Mouse (Mus musculus): Measurements from ENCODE around the gene Tmem30b.
A peak's percentile ranks its signal among the peaks of the same experiment; 100 is the strongest.
"Not testable (repeated sequence)": the region's sequence is repeated elsewhere in the genome, so short reads cannot be mapped to it uniquely, and the experiment has no call there.

The Tmem30b gene

DNA sequence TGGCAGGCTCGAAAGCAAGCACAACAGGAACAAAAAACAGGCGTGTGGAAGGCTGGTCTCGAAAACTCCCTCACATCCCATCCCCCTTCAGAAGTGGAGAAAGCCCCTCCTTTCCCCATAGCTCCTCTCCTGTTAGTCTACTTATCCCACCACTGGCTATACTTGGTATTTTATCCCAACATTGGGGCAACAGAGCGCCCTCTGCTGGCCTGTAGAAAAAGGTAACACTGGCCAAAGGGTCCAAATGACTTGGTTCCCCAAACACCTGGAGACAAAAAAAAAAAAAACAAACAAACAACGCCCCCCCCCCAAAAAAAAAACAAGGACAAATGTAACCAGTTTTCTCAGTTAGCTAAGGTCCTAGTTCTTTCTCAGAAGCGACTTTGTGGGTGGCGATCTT lies 13.9 kb upstream of the Tmem30b start:
- DNase-seq (ENCODE audit: extremely low read depth, insufficient read length, low spot score), result no peak

DNA sequence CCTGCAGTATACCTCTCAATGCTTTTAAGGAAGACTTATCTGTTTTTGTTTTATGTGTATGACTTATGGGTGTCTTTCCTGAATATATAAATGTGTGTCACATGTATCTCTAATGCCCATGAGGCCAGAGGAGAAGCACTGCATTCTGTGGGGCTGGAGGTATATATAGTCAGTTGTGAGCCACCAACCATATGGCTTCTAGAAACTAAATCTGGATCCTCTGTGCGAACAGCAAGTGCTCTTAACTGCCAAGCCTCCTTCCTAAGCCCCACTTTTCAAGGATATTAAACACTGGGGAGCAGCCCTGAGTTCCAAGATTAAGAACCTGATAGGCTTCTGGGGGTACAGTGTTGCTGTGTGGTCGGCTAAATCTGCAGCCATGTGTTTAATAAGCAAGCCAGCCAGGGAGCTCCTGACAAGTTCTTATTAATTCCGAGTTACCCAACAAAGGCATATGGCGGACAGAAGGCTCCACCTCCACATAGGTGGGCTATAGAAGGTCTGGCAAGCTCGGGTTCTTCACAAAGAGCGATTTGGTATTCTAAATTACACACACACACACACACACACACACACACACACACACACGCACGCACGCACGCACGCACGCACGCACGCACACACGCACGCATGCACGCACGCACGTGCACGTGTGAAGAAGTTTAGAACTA lies 12.5 kb upstream of the Tmem30b start:
- no peak for DNase-seq (ENCODE audit: extremely low read depth, insufficient read length, low spot score)

DNA sequence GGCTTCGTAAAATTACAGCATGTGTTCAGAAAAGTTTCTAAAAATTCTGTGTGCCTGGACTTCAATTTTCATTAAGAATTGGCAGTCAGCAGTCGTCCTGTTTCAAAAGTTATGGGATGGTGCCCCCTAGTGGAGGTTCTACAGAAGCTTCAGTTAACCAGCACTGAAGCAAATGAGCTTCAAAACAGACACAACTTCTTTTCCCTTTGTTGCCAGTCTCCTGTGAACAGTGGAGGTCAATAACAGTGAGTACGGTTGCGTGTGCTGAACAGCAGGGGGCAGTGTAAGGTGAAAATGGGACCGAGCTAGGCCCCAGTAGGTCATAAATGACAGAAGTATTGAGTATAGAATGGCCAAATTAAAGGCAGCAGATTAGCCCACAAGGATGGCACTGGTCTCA lies 8.0 kb upstream of the Tmem30b start:
- peak; percentile 25 for DNase-seq (ENCODE audit: extremely low read depth, insufficient read length, low spot score)

DNA sequence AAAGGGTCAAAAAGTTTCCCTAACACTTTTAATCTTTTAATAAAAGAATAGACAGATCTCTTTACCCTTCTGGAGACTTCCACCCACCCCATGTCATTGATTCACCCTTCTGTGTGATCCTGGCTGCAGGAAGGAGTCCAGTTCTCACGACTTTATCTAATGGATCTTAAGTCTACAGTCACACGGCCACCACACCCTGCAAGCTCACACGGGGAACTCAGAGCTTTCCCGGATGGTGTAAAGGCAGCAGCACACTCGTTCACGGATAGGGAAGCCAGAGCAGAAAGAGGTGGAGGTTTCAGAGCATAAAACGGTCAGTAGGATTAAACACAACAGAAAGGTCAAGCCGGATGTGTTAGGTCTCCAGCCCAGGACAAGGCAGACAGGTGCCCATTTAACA lies 2.1 kb upstream of the Tmem30b start:
- DNase-seq (ENCODE audit: extremely low read depth, insufficient read length, low spot score), result no peak

DNA sequence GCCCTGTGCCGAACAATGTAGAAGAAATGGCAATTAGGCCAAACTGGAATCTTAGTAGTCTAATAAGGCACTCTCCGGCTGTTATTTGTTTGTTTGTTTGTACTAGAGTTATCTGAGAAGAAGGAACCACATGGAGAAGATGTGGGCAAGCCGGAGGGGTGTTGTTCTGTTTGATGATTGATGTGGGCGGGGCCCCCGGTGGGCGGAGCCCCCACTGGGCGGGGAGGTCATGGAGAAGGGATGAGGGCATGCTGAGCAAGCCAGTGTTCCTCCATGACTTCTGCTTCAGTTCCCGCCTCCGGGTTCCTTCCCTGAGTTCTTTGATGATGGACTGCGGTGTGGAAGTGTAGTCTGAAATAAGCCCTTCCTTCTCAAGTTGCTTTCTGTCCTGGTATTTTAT lies 1.5 kb upstream of the Tmem30b start:
- peak; percentile 31 for DNase-seq (ENCODE audit: extremely low read depth, insufficient read length, low spot score)

- no peak for DNase-seq (ENCODE audit: extremely low read depth, insufficient read length, low spot score)
These were observed 513 bp downstream of the Tmem30b start for GRCm38 (mm10) chr12:73545672-73546085.

DNA sequence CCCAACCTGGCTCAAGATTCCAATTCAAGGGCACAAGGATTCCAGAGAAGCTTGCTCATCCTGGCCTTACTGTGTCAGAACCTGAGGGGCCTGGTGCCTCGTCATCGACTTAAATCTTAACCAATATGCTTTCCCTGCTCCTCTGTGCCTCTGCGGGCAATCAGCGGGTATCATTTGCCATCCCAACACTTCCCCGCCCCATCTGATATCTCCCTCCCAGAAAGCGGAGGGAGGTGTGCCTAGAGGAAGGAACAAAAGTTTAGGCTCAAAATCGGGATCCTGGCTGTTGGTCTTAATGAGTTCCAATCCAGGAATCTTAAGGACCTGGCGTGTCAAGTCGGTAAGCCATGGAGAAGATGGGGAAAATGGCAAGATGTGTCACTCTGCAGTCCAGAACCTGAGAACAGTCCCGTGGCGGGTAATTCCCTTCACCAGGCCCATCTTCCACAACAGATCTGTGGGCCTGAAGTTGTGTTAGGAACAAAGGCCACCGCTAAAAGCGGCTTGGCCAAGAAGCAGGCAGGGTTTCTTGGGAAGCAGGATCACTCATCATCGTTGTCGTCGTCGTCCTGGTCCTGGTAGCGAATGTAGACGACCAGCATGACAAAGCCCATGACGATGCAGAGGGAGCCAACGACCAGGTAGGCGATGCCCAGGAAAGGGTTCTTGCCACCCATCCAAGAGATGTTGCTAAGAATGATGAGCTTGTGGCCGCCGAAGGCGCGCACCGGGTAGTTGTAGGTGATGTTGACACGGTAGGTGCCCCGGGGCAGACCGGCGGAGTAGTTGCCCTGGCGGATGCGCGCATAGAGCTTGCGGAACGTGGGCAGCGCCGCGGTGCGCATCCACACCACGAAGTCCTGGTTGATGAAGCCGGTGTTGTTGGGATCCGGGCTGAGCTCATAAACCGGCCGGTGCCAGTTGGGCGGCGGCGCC lies 1.2 kb downstream of the Tmem30b start:
- DNase-seq (ENCODE audit: extremely low read depth, insufficient read length, low spot score), result no peak

GRCm38 (mm10) chr12:73543191-73543590 lies 3.0 kb downstream of the Tmem30b start:
- DNase-seq (ENCODE audit: extremely low read depth, insufficient read length, low spot score), result no peak

DNA sequence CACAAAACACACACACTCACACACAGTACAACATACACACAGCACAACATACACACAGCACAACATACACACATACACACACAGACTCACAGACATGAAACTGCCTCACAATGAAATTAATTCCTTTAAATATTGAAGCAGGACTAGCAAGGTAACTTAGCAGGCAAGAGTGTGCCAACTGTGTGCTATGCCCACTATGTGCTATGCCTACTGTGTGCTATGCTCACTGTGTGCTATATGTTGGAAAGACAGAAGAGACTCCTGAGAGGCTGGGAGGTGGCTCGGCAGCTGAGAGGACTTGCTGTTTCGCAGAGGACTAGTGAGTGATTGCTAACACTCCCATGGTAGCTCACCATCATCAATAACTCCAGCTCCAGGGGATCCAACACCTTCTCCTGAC lies 5.8 kb downstream of the Tmem30b start:
- DNase-seq (ENCODE audit: extremely low read depth, insufficient read length, low spot score), result no peak

- peak; percentile 37 for DNase-seq (ENCODE audit: extremely low read depth, insufficient read length, low spot score)
These were observed 7.0 kb downstream of the Tmem30b start for GRCm38 (mm10) chr12:73539151-73539550.

GRCm38 (mm10) chr12:73538139-73538508 lies 8.1 kb downstream of the Tmem30b start:
- DNase-seq (ENCODE audit: extremely low read depth, insufficient read length, low spot score), result not testable (repeated sequence)

DNA sequence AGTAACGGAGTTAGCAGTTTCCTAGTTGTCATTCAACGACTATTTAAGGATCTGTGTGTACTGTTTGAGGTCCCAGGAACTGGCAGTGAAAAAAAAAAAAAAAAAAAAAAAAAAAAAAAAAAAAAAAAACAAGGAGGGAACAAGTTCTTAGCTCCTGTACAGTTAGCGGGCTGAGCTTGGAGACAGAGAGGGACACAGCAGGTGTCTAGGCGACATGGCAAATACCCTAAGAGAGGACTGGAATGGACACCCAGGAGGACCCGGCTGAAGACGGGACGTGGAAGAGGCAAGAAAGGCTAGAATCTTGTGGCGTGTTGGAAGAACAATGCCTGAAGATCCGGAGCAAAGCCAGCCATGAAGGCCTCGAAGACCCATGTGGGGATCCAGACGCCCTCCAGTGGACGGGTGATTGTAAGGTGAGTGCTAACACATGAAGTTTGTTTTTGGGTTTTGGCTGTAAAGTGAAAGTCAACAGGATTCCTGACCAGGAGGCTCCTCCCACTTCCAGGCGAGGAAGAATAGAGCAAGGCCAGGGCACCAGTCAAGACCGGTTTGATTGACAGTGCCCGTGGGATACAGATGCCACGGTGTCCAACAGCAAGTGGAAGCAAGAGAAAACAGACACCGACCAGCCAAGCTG lies 8.6 kb downstream of the Tmem30b start:
- DNase-seq (ENCODE audit: extremely low read depth, insufficient read length, low spot score), result no peak

DNA sequence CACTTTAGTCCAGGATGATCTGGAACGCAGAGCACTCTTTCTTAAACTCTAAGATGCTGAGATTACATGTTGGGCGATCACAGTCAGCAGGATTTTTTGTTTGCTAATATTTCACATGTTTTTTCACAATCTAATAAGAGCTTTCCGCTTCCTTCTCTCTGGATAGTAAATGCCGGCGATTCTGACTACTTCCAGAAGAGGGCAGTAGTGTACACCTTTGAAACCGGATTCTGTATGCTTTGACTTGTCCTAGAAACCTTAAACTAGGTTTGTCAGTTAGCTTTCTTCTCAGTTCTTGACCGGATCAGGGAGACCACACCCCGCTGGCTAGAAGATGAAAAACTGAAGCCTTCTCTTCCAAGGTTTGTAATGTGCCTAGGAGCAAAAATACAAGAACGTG lies 11.6 kb downstream of the Tmem30b start:
- peak; percentile 48 for DNase-seq (ENCODE audit: extremely low read depth, insufficient read length, low spot score)

- DNase-seq (ENCODE audit: extremely low read depth, insufficient read length, low spot score), result peak; percentile 35
These were observed 14.2 kb downstream of the Tmem30b start for GRCm38 (mm10) chr12:73531889-73532479.

GRCm38 (mm10) chr12:73529590-73529989 lies 16.6 kb downstream of the Tmem30b start:
- DNase-seq (ENCODE audit: extremely low read depth, insufficient read length, low spot score), result no peak

- no peak for DNase-seq (ENCODE audit: extremely low read depth, insufficient read length, low spot score)
These were observed 17.1 kb downstream of the Tmem30b start for GRCm38 (mm10) chr12:73529131-73529530.

DNA sequence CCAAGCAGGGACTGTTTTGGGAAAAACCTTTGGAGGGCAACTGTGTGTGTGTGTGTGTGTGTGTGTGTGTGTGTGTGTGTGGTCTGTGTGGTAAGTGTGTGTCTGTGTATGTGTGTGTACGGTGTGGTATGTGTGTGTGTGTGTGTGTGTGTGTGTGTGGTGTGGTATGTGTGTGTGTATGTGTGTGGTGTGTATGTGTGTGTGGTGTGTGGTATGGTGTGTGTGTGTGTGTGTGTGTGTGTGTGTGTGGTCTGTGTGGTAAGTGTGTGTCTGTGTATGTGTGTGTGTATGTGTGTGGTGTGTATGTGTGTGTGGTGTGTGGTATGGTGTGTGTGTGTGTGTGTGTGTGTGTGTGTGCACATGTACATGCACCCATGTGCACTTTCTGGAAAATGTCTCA lies 18.1 kb downstream of the Tmem30b start:
- DNase-seq (ENCODE audit: extremely low read depth, insufficient read length, low spot score), result not testable (repeated sequence)

DNA sequence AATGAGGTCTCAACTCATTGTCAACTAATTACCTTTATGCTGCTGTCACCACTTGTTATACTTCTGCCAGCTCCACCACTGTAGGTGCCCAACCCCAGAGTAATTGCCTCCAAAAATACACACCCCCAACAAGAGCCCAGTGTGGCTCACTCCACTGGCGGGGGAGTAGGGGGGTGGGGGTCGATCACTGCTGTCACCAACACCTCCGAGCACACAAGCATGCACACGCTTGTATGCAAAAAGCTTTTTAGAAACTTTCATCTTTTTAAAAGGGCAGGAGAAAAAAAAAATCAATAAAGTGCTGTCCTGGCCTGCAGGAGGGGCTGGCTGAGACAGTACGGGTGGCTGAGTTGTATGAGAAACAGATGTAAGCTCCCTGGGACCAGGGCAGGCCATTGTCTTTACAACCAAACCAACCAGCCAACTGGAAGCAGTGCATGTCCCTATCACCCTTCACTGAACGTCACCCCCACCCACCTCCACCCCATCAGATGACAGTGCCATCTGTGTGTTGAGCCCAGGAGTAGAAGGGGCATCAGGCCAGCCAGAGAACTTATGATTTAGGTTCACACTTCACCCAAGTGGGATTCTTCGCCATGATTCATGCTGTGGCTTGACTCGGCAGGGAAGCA lies 20.8 kb downstream of the Tmem30b start:
- DNase-seq (ENCODE audit: extremely low read depth, insufficient read length, low spot score), result no peak

- no peak for DNase-seq (ENCODE audit: extremely low read depth, insufficient read length, low spot score)
These were observed 23.1 kb downstream of the Tmem30b start for GRCm38 (mm10) chr12:73523066-73523465.

DNA sequence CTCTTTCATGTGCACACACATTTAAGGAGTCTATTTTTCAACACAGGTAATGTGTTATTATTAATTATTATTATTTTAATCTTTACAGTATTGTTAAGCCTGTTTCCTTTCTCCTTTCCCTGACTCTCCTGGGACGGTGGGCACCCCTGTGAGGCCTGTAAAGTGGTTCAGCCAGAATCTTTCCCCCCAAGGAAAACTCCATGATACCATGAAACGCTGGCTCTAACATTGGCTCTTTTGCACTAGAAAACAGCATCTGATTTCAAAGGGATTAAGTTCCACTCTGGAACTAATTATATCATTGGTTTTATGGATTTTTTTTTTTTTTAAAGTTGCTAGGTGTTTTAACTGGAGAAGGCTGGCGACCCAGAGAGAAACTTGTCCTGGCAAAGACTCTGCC lies 24.2 kb downstream of the Tmem30b start:
- no peak for DNase-seq (ENCODE audit: extremely low read depth, insufficient read length, low spot score)

Measured in 3134 (cell line).